Mouse (Mus musculus): ENCODE results near the gene Vsir. TPM values are rescaled to one million over a fixed set of nuclear protein-coding genes. Genes with fewer than 3 reads are reported as not detected.

Gene Vsir
- polyA plus RNA-seq, 1 experiment: 16.0 TPM

- no peak overlapping the region for H3K4me3 ChIP-seq (ENCODE audit: insufficient read depth, low read depth, low read length)
- H3K4me1 ChIP-seq (ENCODE audit: control insufficient read depth, insufficient read depth, insufficient read length, low read length): peaks cover 8% of the 10 kb centered on the region
- no peak overlapping the region for H3K27ac ChIP-seq (replicated peaks; ENCODE audit: low read depth, low read length)
Observed at GRCm38 (mm10) chr10:60390177-60390903, 43.7 kb downstream of the Vsir start.

- Histone ChIP-seq H3K27ac (replicated peaks; ENCODE audit: low read depth, low read length) (no peak overlapping the region), H3K4me3 (ENCODE audit: insufficient read depth, low read depth, low read length) (no peak overlapping the region), H3K4me1 (ENCODE audit: control insufficient read depth, insufficient read depth, insufficient read length, low read length) (peaks cover 8% of the 10 kb centered on the region)
Observed at GRCm38 (mm10) chr10:60390904-60391420, 44.3 kb downstream of the Vsir start.

GRCm38 (mm10) chr10:60391661-60392060 lies 45.0 kb downstream of the Vsir start:
- Histone ChIP-seq H3K4me3 (ENCODE audit: insufficient read depth, low read depth, low read length) (no peak overlapping the region), H3K4me1 (ENCODE audit: control insufficient read depth, insufficient read depth, insufficient read length, low read length) (peaks cover 8% of the 10 kb centered on the region), H3K27ac (replicated peaks; ENCODE audit: low read depth, low read length) (no peak overlapping the region)

GRCm38 (mm10) chr10:60394936-60395335 lies 48.3 kb downstream of the Vsir start:
- H3K4me3 ChIP-seq (ENCODE audit: insufficient read depth, low read depth, low read length): no peak overlapping the region
- H3K27ac ChIP-seq (replicated peaks; ENCODE audit: low read depth, low read length): no peak overlapping the region
- H3K4me1 ChIP-seq (ENCODE audit: control insufficient read depth, insufficient read depth, insufficient read length, low read length): peaks cover 3% of the 10 kb centered on the region; the same call in 1 of the 2 replicates

GRCm38 (mm10) chr10:60395605-60396004 lies 49.0 kb downstream of the Vsir start:
- H3K4me3 ChIP-seq (ENCODE audit: insufficient read depth, low read depth, low read length): no peak overlapping the region
- H3K4me1 ChIP-seq (ENCODE audit: control insufficient read depth, insufficient read depth, insufficient read length, low read length): peaks cover 3% of the 10 kb centered on the region; the same call in 1 of the 2 replicates
- H3K27ac ChIP-seq (replicated peaks; ENCODE audit: low read depth, low read length): no peak overlapping the region

GRCm38 (mm10) chr10:60398051-60398814 lies 51.6 kb downstream of the Vsir start:
- Histone ChIP-seq H3K27ac (replicated peaks; ENCODE audit: low read depth, low read length) (peak overlapping the region; percentile 33; the same call in 1 of the 2 replicates), H3K4me1 (ENCODE audit: control insufficient read depth, insufficient read depth, insufficient read length, low read length) (peaks cover 3% of the 10 kb centered on the region; the same call in 1 of the 2 replicates), H3K4me3 (ENCODE audit: insufficient read depth, low read depth, low read length) (no peak overlapping the region)

GRCm38 (mm10) chr10:60399449-60399848 lies 52.8 kb downstream of the Vsir start, which contains the start of gene Gm17455:
Gm17455 (plus strand) TSS chr10:60399726.
- H3K4me3 ChIP-seq (ENCODE audit: insufficient read depth, low read depth, low read length): no peak within 1 kb of the TSS
- H3K4me1 ChIP-seq (ENCODE audit: control insufficient read depth, insufficient read depth, insufficient read length, low read length): peaks cover 3% of the 10 kb centered on the region; the same call in 1 of the 2 replicates
- H3K27ac ChIP-seq (replicated peaks; ENCODE audit: low read depth, low read length): peak within 1 kb of the TSS; percentile 33; the same call in 1 of the 2 replicates

GRCm38 (mm10) chr10:60400507-60401295 lies 54.0 kb downstream of the Vsir start:
- Histone ChIP-seq H3K4me1 (ENCODE audit: control insufficient read depth, insufficient read depth, insufficient read length, low read length) (peaks cover 3% of the 10 kb centered on the region; the same call in 1 of the 2 replicates), H3K27ac (replicated peaks; ENCODE audit: low read depth, low read length) (no peak overlapping the region), H3K4me3 (ENCODE audit: insufficient read depth, low read depth, low read length) (no peak overlapping the region)

- peak overlapping the region; percentile 35; the same call in 1 of the 2 replicates for H3K27ac ChIP-seq (replicated peaks; ENCODE audit: low read depth, low read length)
- H3K4me1 ChIP-seq (ENCODE audit: control insufficient read depth, insufficient read depth, insufficient read length, low read length): peaks cover 3% of the 10 kb centered on the region; the same call in 1 of the 2 replicates
- H3K4me3 ChIP-seq (ENCODE audit: insufficient read depth, low read depth, low read length): no peak overlapping the region
Observed at GRCm38 (mm10) chr10:60405460-60406177, 59.0 kb downstream of the Vsir start.

- Histone ChIP-seq H3K4me1 (ENCODE audit: control insufficient read depth, insufficient read depth, insufficient read length, low read length) (peaks cover 3% of the 10 kb centered on the region; the same call in 1 of the 2 replicates), H3K4me3 (ENCODE audit: insufficient read depth, low read depth, low read length) (no peak overlapping the region), H3K27ac (replicated peaks; ENCODE audit: low read depth, low read length) (no peak overlapping the region)
Observed at GRCm38 (mm10) chr10:60407831-60408230, 61.2 kb downstream of the Vsir start.

GRCm38 (mm10) chr10:60411794-60412193 lies 65.1 kb downstream of the Vsir start:
- Histone ChIP-seq H3K4me1 (ENCODE audit: control insufficient read depth, insufficient read depth, insufficient read length, low read length) (no peaks in the 10 kb centered on the region), H3K4me3 (ENCODE audit: insufficient read depth, low read depth, low read length) (no peak overlapping the region), H3K27ac (replicated peaks; ENCODE audit: low read depth, low read length) (no peak overlapping the region)

GRCm38 (mm10) chr10:60413756-60414155 lies 67.1 kb downstream of the Vsir start:
- H3K27ac ChIP-seq (replicated peaks; ENCODE audit: low read depth, low read length): no peak overlapping the region
- no peaks in the 10 kb centered on the region for H3K4me1 ChIP-seq (ENCODE audit: control insufficient read depth, insufficient read depth, insufficient read length, low read length)
- no peak overlapping the region for H3K4me3 ChIP-seq (ENCODE audit: insufficient read depth, low read depth, low read length)

GRCm38 (mm10) chr10:60417041-60417440 lies 70.4 kb downstream of the Vsir start:
- no peaks in the 10 kb centered on the region for H3K4me1 ChIP-seq (ENCODE audit: control insufficient read depth, insufficient read depth, insufficient read length, low read length)
- H3K27ac ChIP-seq (replicated peaks; ENCODE audit: low read depth, low read length): no peak overlapping the region

GRCm38 (mm10) chr10:60418137-60418536 lies 71.5 kb downstream of the Vsir start:
- no peaks in the 10 kb centered on the region for H3K4me1 ChIP-seq (ENCODE audit: control insufficient read depth, insufficient read depth, insufficient read length, low read length)
- no peak overlapping the region for H3K4me3 ChIP-seq (ENCODE audit: insufficient read depth, low read depth, low read length)
- no peak overlapping the region for H3K27ac ChIP-seq (replicated peaks; ENCODE audit: low read depth, low read length)

More at GRCm38 (mm10) chr10:60417041-60417440, 70.4 kb downstream of the Vsir start:
- H3K4me3 ChIP-seq (ENCODE audit: insufficient read depth, low read depth, low read length): no peak overlapping the region
